In genomic region chr11:97779968-97780701, GRCm38 (mm10) we compare ENCODE assay signal across 9 mouse cellular contexts. TPM values are rescaled to one million over a fixed set of nuclear protein-coding genes. Genes with fewer than 3 reads are reported as not detected.
DNase-seq lines count a peak whose midpoint lies in the region; ATAC-seq and TF ChIP-seq lines count a peak whose summit lies in the region.
"Had no signal": no experiment of that assay in that cellular context is flagged by ENCODE, and none has a peak within 500 bp of the region (broad histone marks: within the 10 kb centered on the region; RNA-seq: fewer than 3 reads in every experiment).

No protein-coding gene starts in this region.

- no peak for TF ChIP-seq CTCF in gastrocnemius, adult 2 months (IDR thresholded peaks at IDR 0.05)
- no peak for TF ChIP-seq CTCF in E14TG2a.4 (conservative IDR thresholded peaks at IDR 0.05; ENCODE audit: low read length)

- peaks cover 66% of the 10 kb centered on the region for H3K4me1 ChIP-seq in E14TG2a.4 (replicated peaks; ENCODE audit: low read depth, low read length)
- H3K4me1 ChIP-seq in hindbrain, embryonic 12.5 days = peaks cover 26% of the 10 kb centered on the region

- H3K36me3 ChIP-seq in E14TG2a.4 (ENCODE audit: insufficient read depth, low read length) (peaks cover 68% of the 10 kb centered on the region), macrophage (ENCODE audit: inconsistent target) (peaks cover 35% of the 10 kb centered on the region)
- H3K36me3 ChIP-seq in hindbrain, embryonic 12.5 days = peaks cover 58% of the 10 kb centered on the region

- peak overlapping the region; percentile 99; the same call in 1 of the 2 replicates for H3K9ac ChIP-seq in hindbrain, embryonic 12.5 days

- H3K79me2 ChIP-seq in macrophage (ENCODE audit: inconsistent target) = peaks cover 38% of the 10 kb centered on the region

- peak overlapping the region; percentile 85 for H3K4me3 ChIP-seq in gastrocnemius, adult 2 months
- H3K4me3 ChIP-seq in E14TG2a.4 (replicated peaks; ENCODE audit: low read length) (peak overlapping the region; percentile 97), macrophage (ENCODE audit: inconsistent target) (peak overlapping the region; percentile 87; the same call in 1 of the 2 replicates)
- H3K4me3 ChIP-seq in hindbrain, embryonic 12.5 days = no peak overlapping the region

- ATAC-seq in hindbrain, embryonic 12.5 days (ENCODE audit: low FRiP score) = no peak

- H3K9me3 ChIP-seq in E14TG2a.4 (ENCODE audit: low read length) = no peaks in the 10 kb centered on the region
- no peaks in the 10 kb centered on the region for H3K9me3 ChIP-seq in hindbrain, embryonic 12.5 days (replicated peaks)

- H3K27ac ChIP-seq in gastrocnemius, adult 2 months = no peak overlapping the region; the same call in 1 of the 2 replicates
- no peak overlapping the region for H3K27ac ChIP-seq in hindbrain, embryonic 12.5 days
- no peak overlapping the region for H3K27ac ChIP-seq in macrophage

- H3K27me3 ChIP-seq in E14TG2a.4 (ENCODE audit: insufficient read depth, low read length) = no peaks in the 10 kb centered on the region
- no peaks in the 10 kb centered on the region for H3K27me3 ChIP-seq in hindbrain, embryonic 12.5 days

- DNase-seq in gastrocnemius, adult 2 months = no peak
- DNase-seq in gastrocnemius, adult 8-10 months (ENCODE audit: low spot score in 2 of 2) = no peak
- no peak for DNase-seq in ovary, postnatal 36 days (ENCODE audit: low spot score)
- DNase-seq in cerebellum, postnatal 10 days = no peak
- no peak for DNase-seq in right cerebral cortex, adult 18-20 months
- DNase-seq: adrenal gland, postnatal 10 days had no signal

- intact Hi-C loops in gastrocnemius, adult 2 months (cut with DNase I) = no loop called here

- WGBS in hindbrain, embryonic 12.5 days = 91% methylated on average over 2 of the region's 2 CpGs
- WGBS in macrophage (ENCODE audit: missing documents) = 58% methylated on average over 2 of the region's 2 CpGs

- H3K4me2 ChIP-seq in hindbrain, embryonic 12.5 days (replicated peaks) = peak overlapping the region; percentile 86

RNA-seq across cellular contexts. Expression of gene Rpl23, which starts 2.1 kb away (rescaled TPM):
- 100 to 1,000 TPM; 385 to 521 TPM for total RNA-seq in gastrocnemius, adult 2 months (2021)
- 100 to 1,000 TPM; 371 to 534 (median 431) TPM for total RNA-seq in gastrocnemius, adult 8-10 months (2022)
- 347 and 376 TPM in 2 replicates for polyA plus RNA-seq in hindbrain, embryonic 12.5 days (2016; fragmentation: Nextera tagmentation; extraction: Ambion mirVana)
- total RNA-seq in macrophage (2018; cell fraction: chromatin; rRNA removed) = 100 to 1,000 TPM; 108 to 477 (median 140) TPM
- 1,000 to 10,000 TPM in 6 of 26 experiments, 100 to 1,000 TPM in 20; 449 to 1,138 (median 724) TPM for total RNA-seq in macrophage (2018; cell fraction: cytosol; rRNA removed)
- 100 to 1,000 TPM; 131 to 371 (median 177) TPM for total RNA-seq in macrophage (2018; cell fraction: nucleus; rRNA removed)
- polyA plus RNA-seq in macrophage (2018) = 992 to 1,238 TPM (median 1,231 TPM) in 3 replicates

RNA-seq across cellular contexts. Expression of gene 1700001P01Rik, which starts 4.4 kb away (rescaled TPM):
- total RNA-seq in gastrocnemius, adult 2 months (2021) = under 1 TPM; 0.39 to 0.56 TPM
- not detected for total RNA-seq in gastrocnemius, adult 8-10 months (2022)
- 0.68 and 0.98 TPM in 2 replicates for polyA plus RNA-seq in hindbrain, embryonic 12.5 days (2016; fragmentation: Nextera tagmentation; extraction: Ambion mirVana)
- 1 to 10 TPM in 8 of 26 experiments, not detected in 18; 1.5 to 2.2 (median 2.0) TPM for total RNA-seq in macrophage (2018; cell fraction: chromatin; rRNA removed)
- total RNA-seq in macrophage (2018; cell fraction: cytosol; rRNA removed) = not detected
- 1 to 10 TPM in 3 of 26 experiments, not detected in 23; 1.2 to 1.8 (median 1.4) TPM for total RNA-seq in macrophage (2018; cell fraction: nucleus; rRNA removed)
- polyA plus RNA-seq in macrophage (2018) = not detected in 3 replicates

RNA-seq across cellular contexts. Expression of gene Cwc25, which starts 13.8 kb away (rescaled TPM):
- 1 to 10 TPM; 6.2 to 6.5 TPM for total RNA-seq in gastrocnemius, adult 2 months (2021)
- total RNA-seq in gastrocnemius, adult 8-10 months (2022) = 1 to 10 TPM; 3.2 to 5.9 (median 4.7) TPM
- polyA plus RNA-seq in hindbrain, embryonic 12.5 days (2016; fragmentation: Nextera tagmentation; extraction: Ambion mirVana) = 22.0 and 25.4 TPM in 2 replicates
- 10 to 100 TPM; 37.3 to 76.4 (median 49.9) TPM for total RNA-seq in macrophage (2018; cell fraction: chromatin; rRNA removed)
- 10 to 100 TPM; 18.8 to 25.0 (median 21.2) TPM for total RNA-seq in macrophage (2018; cell fraction: cytosol; rRNA removed)
- total RNA-seq in macrophage (2018; cell fraction: nucleus; rRNA removed) = 10 to 100 TPM; 24.8 to 40.9 (median 32.6) TPM
- polyA plus RNA-seq in macrophage (2018) = 16.4 to 22.4 TPM (median 16.9 TPM) in 3 replicates

RNA-seq across cellular contexts. Expression of gene Lasp1, which starts 18.7 kb away (rescaled TPM):
- total RNA-seq in gastrocnemius, adult 2 months (2021) = 10 to 100 TPM; 10.0 to 16.8 TPM
- total RNA-seq in gastrocnemius, adult 8-10 months (2022) = 10 to 100 TPM in 2 of 4 experiments, 1 to 10 TPM in 2; 5.9 to 11.2 (median 9.0) TPM
- 111 and 120 TPM in 2 replicates for polyA plus RNA-seq in hindbrain, embryonic 12.5 days (2016; fragmentation: Nextera tagmentation; extraction: Ambion mirVana)
- 100 to 1,000 TPM in 24 of 26 experiments, 10 to 100 TPM in 2; 72.2 to 414 (median 208) TPM for total RNA-seq in macrophage (2018; cell fraction: chromatin; rRNA removed)
- 100 to 1,000 TPM; 171 to 234 (median 210) TPM for total RNA-seq in macrophage (2018; cell fraction: cytosol; rRNA removed)
- 100 to 1,000 TPM in 25 of 26 experiments, 10 to 100 TPM in 1; 82.4 to 238 (median 191) TPM for total RNA-seq in macrophage (2018; cell fraction: nucleus; rRNA removed)
- polyA plus RNA-seq in macrophage (2018) = 151 to 499 TPM (median 254 TPM) in 3 replicates

RNA-seq across cellular contexts. Expression of gene Pip4k2b, which starts 35.6 kb away (rescaled TPM):
- total RNA-seq in gastrocnemius, adult 2 months (2021) = 10 to 100 TPM; 59.3 to 66.2 TPM
- 10 to 100 TPM; 68.1 to 81.6 (median 73.1) TPM for total RNA-seq in gastrocnemius, adult 8-10 months (2022)
- 2.6 and 3.4 TPM in 2 replicates for polyA plus RNA-seq in hindbrain, embryonic 12.5 days (2016; fragmentation: Nextera tagmentation; extraction: Ambion mirVana)
- total RNA-seq in macrophage (2018; cell fraction: chromatin; rRNA removed) = 10 to 100 TPM in 14 of 26 experiments, 1 to 10 TPM in 12; 3.1 to 22.8 (median 10.8) TPM
- 10 to 100 TPM; 14.7 to 51.5 (median 32.9) TPM for total RNA-seq in macrophage (2018; cell fraction: cytosol; rRNA removed)
- 10 to 100 TPM in 21 of 26 experiments, 1 to 10 TPM in 5; 7.7 to 51.0 (median 24.1) TPM for total RNA-seq in macrophage (2018; cell fraction: nucleus; rRNA removed)
- polyA plus RNA-seq in macrophage (2018) = 25.4 to 37.6 TPM (median 25.7 TPM) in 3 replicates
